Mouse (Mus musculus): ENCODE results near the gene Pdzd2. TPM values are rescaled to one million over a fixed set of nuclear protein-coding genes. Genes with fewer than 3 reads are reported as not detected.

The Pdzd2 gene
- polyA plus RNA-seq, 1 experiment = under 0.01 TPM

GRCm38 (mm10) chr15:12716881-12717280 lies 22.8 kb downstream of the Pdzd2 start:
- no peaks in the 10 kb centered on the region for H3K36me3 ChIP-seq (ENCODE audit: control insufficient read depth)
- H3K4me3 ChIP-seq (replicated peaks) = no peak overlapping the region
- no peaks in the 10 kb centered on the region for H3K9me3 ChIP-seq (ENCODE audit: control insufficient read depth, low read length)
- no peaks in the 10 kb centered on the region for H3K4me1 ChIP-seq (ENCODE audit: control insufficient read depth)
- H3K27me3 ChIP-seq (ENCODE audit: control insufficient read depth) = no peaks in the 10 kb centered on the region
- no peak for TF ChIP-seq TAL1 (IDR thresholded peaks at IDR 0.05; ENCODE audit: low read length)
- TF ChIP-seq GATA1 (IDR thresholded peaks at IDR 0.05; ENCODE audit: low read length) = no peak

- TF ChIP-seq TAL1 (IDR thresholded peaks at IDR 0.05; ENCODE audit: low read length) = no peak
- no peak for TF ChIP-seq GATA1 (IDR thresholded peaks at IDR 0.05; ENCODE audit: low read length)
- Histone ChIP-seq H3K27me3 (ENCODE audit: control insufficient read depth) (no peaks in the 10 kb centered on the region), H3K4me3 (replicated peaks) (no peak overlapping the region), H3K9me3 (ENCODE audit: control insufficient read depth, low read length) (no peaks in the 10 kb centered on the region), H3K4me1 (ENCODE audit: control insufficient read depth) (no peaks in the 10 kb centered on the region), H3K36me3 (ENCODE audit: control insufficient read depth) (no peaks in the 10 kb centered on the region)
Measured at GRCm38 (mm10) chr15:12714322-12714721, 25.4 kb downstream of the Pdzd2 start.

DNA sequence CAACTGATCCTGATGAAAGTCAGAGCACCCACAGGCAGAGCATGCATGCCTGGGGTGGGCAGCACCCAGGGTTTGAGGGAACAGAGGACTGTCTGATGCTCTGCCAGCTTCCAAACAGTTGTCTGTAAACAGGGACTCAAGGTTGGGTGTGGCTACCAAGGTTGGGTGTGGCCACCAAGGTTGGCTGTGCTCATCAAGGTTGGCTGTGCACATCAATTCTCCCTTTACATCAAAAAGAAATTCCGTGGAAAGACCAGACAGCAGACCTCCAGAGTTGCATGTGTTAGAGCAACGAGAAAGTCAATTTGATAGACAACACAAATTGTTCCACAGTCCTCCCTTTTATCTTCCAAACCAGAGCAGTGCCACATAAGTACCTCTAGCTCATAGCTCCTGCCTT lies 26.5 kb downstream of the Pdzd2 start:
- Histone ChIP-seq H3K4me1 (ENCODE audit: control insufficient read depth) (no peaks in the 10 kb centered on the region), H3K4me3 (replicated peaks) (no peak overlapping the region), H3K27me3 (ENCODE audit: control insufficient read depth) (no peaks in the 10 kb centered on the region), H3K36me3 (ENCODE audit: control insufficient read depth) (no peaks in the 10 kb centered on the region), H3K9me3 (ENCODE audit: control insufficient read depth, low read length) (no peaks in the 10 kb centered on the region)
- TF ChIP-seq TAL1 (IDR thresholded peaks at IDR 0.05; ENCODE audit: low read length) = no peak
- no peak for TF ChIP-seq GATA1 (IDR thresholded peaks at IDR 0.05; ENCODE audit: low read length)

DNA sequence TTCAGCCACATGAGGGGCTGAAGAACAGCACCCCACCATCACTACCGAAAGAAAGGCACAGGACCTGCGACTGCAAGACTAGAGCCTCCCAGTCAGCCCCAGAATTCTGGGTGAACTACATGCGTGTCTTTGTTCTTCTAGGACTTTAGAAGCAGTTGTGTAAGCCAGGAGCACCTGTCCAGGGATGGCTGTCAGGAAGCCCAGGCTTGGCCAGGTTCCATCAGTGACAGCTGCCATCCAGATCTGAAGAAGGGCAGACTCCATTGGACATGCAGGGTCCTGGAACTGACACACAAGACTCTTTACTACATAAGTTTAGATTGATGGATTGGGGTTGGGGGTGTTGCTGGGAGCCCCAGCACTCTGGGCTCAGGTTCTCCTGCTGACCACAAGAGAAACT lies 29.7 kb downstream of the Pdzd2 start:
- H3K4me1 ChIP-seq (ENCODE audit: control insufficient read depth) = no peaks in the 10 kb centered on the region
- H3K27me3 ChIP-seq (ENCODE audit: control insufficient read depth) = no peaks in the 10 kb centered on the region
- TF ChIP-seq TAL1 (IDR thresholded peaks at IDR 0.05; ENCODE audit: low read length) (no peak), GATA1 (IDR thresholded peaks at IDR 0.05; ENCODE audit: low read length) (no peak)
- H3K4me3 ChIP-seq (replicated peaks) = no peak overlapping the region
- H3K9me3 ChIP-seq (ENCODE audit: control insufficient read depth, low read length) = no peaks in the 10 kb centered on the region
- H3K36me3 ChIP-seq (ENCODE audit: control insufficient read depth) = no peaks in the 10 kb centered on the region

DNA sequence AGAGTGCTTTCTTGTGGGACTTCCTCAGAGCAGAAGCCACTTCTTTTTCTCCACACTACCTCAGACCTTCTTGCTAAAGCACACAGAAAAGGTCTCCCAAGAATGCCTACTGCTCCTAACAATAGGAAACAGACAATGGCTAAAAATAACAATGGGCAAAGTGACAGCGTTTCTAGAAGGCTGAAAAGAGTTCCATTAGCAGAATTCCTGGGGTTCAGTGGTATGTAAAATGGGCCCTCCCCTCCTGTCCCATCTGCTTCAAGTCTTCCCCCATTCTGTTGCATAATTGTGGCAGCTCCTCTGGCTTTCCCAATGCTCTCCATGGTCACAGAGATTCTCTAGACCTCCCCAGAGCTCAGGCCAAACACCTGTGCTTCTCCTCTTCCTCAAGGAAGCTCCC lies 31.4 kb downstream of the Pdzd2 start:
- Histone ChIP-seq H3K9me3 (ENCODE audit: control insufficient read depth, low read length) (no peaks in the 10 kb centered on the region), H3K4me3 (replicated peaks) (no peak overlapping the region), H3K4me1 (ENCODE audit: control insufficient read depth) (no peaks in the 10 kb centered on the region), H3K27me3 (ENCODE audit: control insufficient read depth) (no peaks in the 10 kb centered on the region), H3K36me3 (ENCODE audit: control insufficient read depth) (no peaks in the 10 kb centered on the region)
- TF ChIP-seq TAL1 (IDR thresholded peaks at IDR 0.05; ENCODE audit: low read length) (no peak), GATA1 (IDR thresholded peaks at IDR 0.05; ENCODE audit: low read length) (no peak)

- no peak for TF ChIP-seq GATA1 (IDR thresholded peaks at IDR 0.05; ENCODE audit: low read length)
- no peak for TF ChIP-seq TAL1 (IDR thresholded peaks at IDR 0.05; ENCODE audit: low read length)
- Histone ChIP-seq H3K4me3 (replicated peaks) (no peak overlapping the region), H3K9me3 (ENCODE audit: control insufficient read depth, low read length) (no peaks in the 10 kb centered on the region), H3K27me3 (ENCODE audit: control insufficient read depth) (no peaks in the 10 kb centered on the region), H3K36me3 (ENCODE audit: control insufficient read depth) (no peaks in the 10 kb centered on the region), H3K4me1 (ENCODE audit: control insufficient read depth) (no peaks in the 10 kb centered on the region)
Measured at GRCm38 (mm10) chr15:12706902-12707301, 32.8 kb downstream of the Pdzd2 start.

DNA sequence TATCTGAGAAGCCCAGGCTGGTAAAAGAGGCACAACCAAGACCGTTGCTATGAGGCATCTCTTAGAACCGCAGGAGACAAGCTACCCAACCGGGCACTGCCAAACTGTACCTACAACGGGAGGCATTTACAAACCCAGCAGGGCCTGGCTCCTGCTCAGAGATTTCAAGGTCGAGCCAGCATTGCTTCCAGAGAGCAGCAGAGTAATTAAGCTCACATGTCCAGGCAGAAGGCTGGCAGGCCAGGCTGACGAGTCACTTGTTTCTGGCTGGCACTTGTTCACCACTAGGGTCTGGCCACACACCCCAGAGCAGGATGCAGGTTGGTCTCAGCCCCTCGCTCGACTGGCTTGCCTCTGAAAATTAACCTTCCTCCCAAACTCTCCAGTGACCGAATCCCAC lies 39.4 kb downstream of the Pdzd2 start:
- TF ChIP-seq GATA1 (IDR thresholded peaks at IDR 0.05; ENCODE audit: low read length) (no peak), TAL1 (IDR thresholded peaks at IDR 0.05; ENCODE audit: low read length) (no peak)
- Histone ChIP-seq H3K36me3 (ENCODE audit: control insufficient read depth) (no peaks in the 10 kb centered on the region), H3K27me3 (ENCODE audit: control insufficient read depth) (no peaks in the 10 kb centered on the region), H3K9me3 (ENCODE audit: control insufficient read depth, low read length) (no peaks in the 10 kb centered on the region), H3K4me3 (replicated peaks) (no peak overlapping the region), H3K4me1 (ENCODE audit: control insufficient read depth) (no peaks in the 10 kb centered on the region)

- Histone ChIP-seq H3K4me3 (replicated peaks) (no peak overlapping the region), H3K36me3 (ENCODE audit: control insufficient read depth) (no peaks in the 10 kb centered on the region), H3K9me3 (ENCODE audit: control insufficient read depth, low read length) (no peaks in the 10 kb centered on the region), H3K27me3 (ENCODE audit: control insufficient read depth) (no peaks in the 10 kb centered on the region), H3K4me1 (ENCODE audit: control insufficient read depth) (no peaks in the 10 kb centered on the region)
- TF ChIP-seq TAL1 (IDR thresholded peaks at IDR 0.05; ENCODE audit: low read length) (no peak), GATA1 (IDR thresholded peaks at IDR 0.05; ENCODE audit: low read length) (no peak)
Measured at GRCm38 (mm10) chr15:12697741-12698140, 42.0 kb downstream of the Pdzd2 start.

DNA sequence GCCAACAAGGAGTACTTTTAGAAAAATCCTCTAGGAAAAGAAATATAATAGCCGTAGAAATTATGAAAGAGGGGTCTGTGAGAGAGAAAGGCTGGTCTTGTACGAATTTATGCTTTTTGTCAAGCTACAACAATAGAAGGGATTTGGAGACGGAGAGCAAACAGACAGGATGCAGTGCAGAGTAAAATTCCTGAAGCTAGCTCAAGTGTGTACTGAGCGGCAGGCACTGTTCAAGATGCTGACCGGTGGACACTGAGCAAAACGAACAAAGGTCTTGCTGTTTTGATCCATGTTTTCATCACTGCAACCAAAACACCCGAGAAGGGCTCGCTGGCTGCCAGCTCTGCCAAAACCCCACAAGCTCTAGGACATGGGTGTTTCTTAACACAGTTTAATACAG lies 42.8 kb downstream of the Pdzd2 start:
- no peak overlapping the region for H3K4me3 ChIP-seq (replicated peaks)
- no peaks in the 10 kb centered on the region for H3K9me3 ChIP-seq (ENCODE audit: control insufficient read depth, low read length)
- H3K36me3 ChIP-seq (ENCODE audit: control insufficient read depth) = no peaks in the 10 kb centered on the region
- H3K27me3 ChIP-seq (ENCODE audit: control insufficient read depth) = no peaks in the 10 kb centered on the region
- no peaks in the 10 kb centered on the region for H3K4me1 ChIP-seq (ENCODE audit: control insufficient read depth)
- TF ChIP-seq GATA1 (IDR thresholded peaks at IDR 0.05; ENCODE audit: low read length) = no peak
- no peak for TF ChIP-seq TAL1 (IDR thresholded peaks at IDR 0.05; ENCODE audit: low read length)

DNA sequence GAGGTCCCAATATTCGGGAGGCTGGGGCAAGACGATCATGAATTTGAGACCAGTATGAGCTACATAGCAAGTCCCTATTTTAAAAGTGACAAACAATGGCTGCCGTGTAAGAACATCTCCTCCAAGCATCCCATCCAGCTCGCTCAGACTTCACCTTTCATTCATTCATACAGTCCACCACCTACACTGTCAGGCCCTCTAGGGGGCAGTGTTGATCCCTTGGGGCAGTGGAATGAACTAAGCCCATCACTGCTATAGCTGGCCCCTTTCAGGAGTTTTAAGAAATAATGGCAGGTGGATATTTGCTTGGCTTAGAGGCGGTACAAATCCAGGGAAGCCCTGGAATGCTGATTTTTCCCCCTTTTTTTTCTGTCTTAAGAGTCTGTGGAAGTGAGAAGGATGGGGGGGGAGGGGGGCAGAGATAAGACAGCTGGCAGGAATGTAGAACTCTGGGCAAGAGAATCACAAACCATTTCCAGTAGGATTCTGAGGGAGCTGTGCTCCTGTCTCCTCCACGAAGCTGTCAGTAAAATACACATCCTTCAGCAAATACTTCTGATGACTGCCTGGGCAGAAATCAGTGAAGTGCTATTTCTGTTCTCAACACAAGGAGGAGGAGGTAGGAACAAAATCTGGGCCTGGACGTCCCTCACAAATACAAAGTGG lies 49.9 kb downstream of the Pdzd2 start:
- Histone ChIP-seq H3K4me3 (replicated peaks) (no peak overlapping the region), H3K27me3 (ENCODE audit: control insufficient read depth) (no peaks in the 10 kb centered on the region), H3K4me1 (ENCODE audit: control insufficient read depth) (no peaks in the 10 kb centered on the region), H3K36me3 (ENCODE audit: control insufficient read depth) (no peaks in the 10 kb centered on the region), H3K9me3 (ENCODE audit: control insufficient read depth, low read length) (no peaks in the 10 kb centered on the region; the same call in 1 of the 2 replicates)
- TF ChIP-seq GATA1 (IDR thresholded peaks at IDR 0.05; ENCODE audit: low read length) (no peak), TAL1 (IDR thresholded peaks at IDR 0.05; ENCODE audit: low read length) (no peak)
